In the genomic region with DNA sequence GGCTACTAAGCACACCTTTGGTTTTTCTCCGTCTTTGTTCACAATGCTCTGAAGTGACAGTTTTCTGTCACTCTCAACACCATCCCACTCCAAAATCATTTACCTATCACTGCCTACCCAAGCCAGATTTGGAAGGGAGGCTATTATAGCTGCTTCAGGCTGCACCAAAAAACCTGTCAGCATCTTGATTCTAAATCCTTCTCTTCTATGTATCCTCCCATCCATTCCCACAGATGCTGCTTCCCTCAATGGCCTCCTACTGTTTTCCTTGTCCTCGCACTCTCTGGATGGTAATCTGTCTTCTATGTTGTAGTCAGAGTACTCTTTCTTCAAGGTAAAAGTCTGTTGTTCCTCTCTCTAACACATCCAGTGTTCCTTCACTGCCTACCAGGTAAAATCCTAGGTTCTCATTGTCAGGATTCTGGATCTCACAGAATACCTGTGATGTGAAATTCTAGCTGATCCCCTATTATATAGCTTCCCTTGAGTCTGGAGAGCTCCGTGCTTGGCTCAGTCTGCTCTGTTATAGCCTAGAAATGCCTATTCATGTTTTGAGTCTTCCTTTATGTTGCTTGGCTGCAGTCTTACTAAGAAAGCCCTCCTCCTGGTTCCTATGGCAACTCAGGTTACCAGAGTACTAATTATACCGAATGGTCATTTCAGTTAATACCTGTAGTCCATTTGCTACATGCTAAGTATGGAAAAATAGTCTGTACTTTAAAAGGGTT, we compare ENCODE assay signal across 26 mouse cellular contexts.
A peak's percentile ranks its signal among the peaks of the same experiment; 100 is the strongest.
DNase-seq lines count a peak whose midpoint lies in the region; ATAC-seq lines count a peak whose summit lies in the region.
"Had no signal": no experiment of that assay in that cellular context is flagged by ENCODE, and none has a peak within 500 bp of the region (broad histone marks: within the 10 kb centered on the region; RNA-seq: fewer than 3 reads in every experiment).

No protein-coding gene starts in this region.

- no peaks in the 10 kb centered on the region for H3K9me3 ChIP-seq in forebrain, embryonic 11.5 days (ENCODE audit: control insufficient read depth, low read length)
- no peaks in the 10 kb centered on the region for H3K9me3 ChIP-seq in forebrain, embryonic 13.5 days (replicated peaks)
- H3K9me3 ChIP-seq in midbrain, embryonic 11.5 days (ENCODE audit: control insufficient read depth, low read length) = no peaks in the 10 kb centered on the region
- no peaks in the 10 kb centered on the region for H3K9me3 ChIP-seq in midbrain, embryonic 10.5 days (replicated peaks)
- no peaks in the 10 kb centered on the region for H3K9me3 ChIP-seq in midbrain, embryonic 14.5 days (ENCODE audit: control insufficient read depth, low read length)
- H3K9me3 ChIP-seq: embryonic facial prominence, embryonic 13.5 days; hindbrain, embryonic 10.5 days; kidney, embryonic 15.5 days; liver, embryonic 12.5 days; neural tube, embryonic 13.5 days had no signal

- 31% methylated on average over 4 of the region's 4 CpGs for WGBS in forebrain, embryonic 11.5 days
- WGBS in forebrain, embryonic 13.5 days = 23% methylated on average over 4 of the region's 4 CpGs
- WGBS in midbrain, embryonic 11.5 days = 41% methylated on average over 4 of the region's 4 CpGs
- 51% methylated on average over 4 of the region's 4 CpGs for WGBS in midbrain, embryonic 10.5 days
- 23% methylated on average over 4 of the region's 4 CpGs for WGBS in midbrain, embryonic 14.5 days

- no peaks in the 10 kb centered on the region for H3K36me3 ChIP-seq in forebrain, embryonic 11.5 days (ENCODE audit: control insufficient read depth, insufficient read depth, low read length)
- no peaks in the 10 kb centered on the region for H3K36me3 ChIP-seq in forebrain, embryonic 13.5 days (ENCODE audit: poor library complexity, severe bottlenecking)
- H3K36me3 ChIP-seq in midbrain, embryonic 11.5 days (ENCODE audit: control insufficient read depth, insufficient read depth, low read length) = no peaks in the 10 kb centered on the region
- H3K36me3 ChIP-seq in midbrain, embryonic 10.5 days = no peaks in the 10 kb centered on the region
- no peaks in the 10 kb centered on the region for H3K36me3 ChIP-seq in midbrain, embryonic 14.5 days (ENCODE audit: control insufficient read depth, insufficient read depth, low read length)
- H3K36me3 ChIP-seq: embryonic facial prominence, embryonic 13.5 days; G1E; hindbrain, embryonic 10.5 days; kidney, embryonic 15.5 days; liver, embryonic 12.5 days; neural tube, embryonic 13.5 days had no signal

- H3K9ac ChIP-seq in forebrain, embryonic 11.5 days (ENCODE audit: low read length) = no peak overlapping the region
- no peak overlapping the region for H3K9ac ChIP-seq in forebrain, embryonic 13.5 days
- H3K9ac ChIP-seq in midbrain, embryonic 11.5 days (ENCODE audit: low read length) = no peak overlapping the region
- H3K9ac ChIP-seq in midbrain, embryonic 14.5 days (replicated peaks; ENCODE audit: low read length) = no peak overlapping the region
- H3K9ac ChIP-seq: embryonic facial prominence, embryonic 13.5 days; kidney, embryonic 15.5 days; liver, embryonic 12.5 days; liver, postnatal 0 days; neural tube, embryonic 13.5 days had no signal

- DNase-seq in forebrain, embryonic 11.5 days (ENCODE audit: low spot score) = no peak
- DNase-seq in midbrain, embryonic 11.5 days (ENCODE audit: low spot score, missing footprints) = no peak
- no peak for DNase-seq in midbrain, embryonic 10.5 days (ENCODE audit: low spot score)
- peak; percentile 45 for DNase-seq in midbrain, embryonic 14.5 days
- DNase-seq in heart, adult 9 months (ENCODE audit: low spot score in 2 of 2) = no peak
- no peak for DNase-seq in gastrocnemius, postnatal 10 days
- DNase-seq: adrenal gland, adult 8-10 months; cerebellum, adult 11 months; cerebellum, adult 9-10 months; gastrocnemius, adult 2 months; heart, adult 2 months; heart, postnatal 14 days; kidney, adult 11 months; kidney, postnatal 25 days; left cerebral cortex, postnatal 4 days; liver, postnatal 0 days; lung, postnatal 36 days; thymus, adult 2 months; thymus, postnatal 36 days had no signal

- H3K4me3 ChIP-seq in forebrain, embryonic 11.5 days (ENCODE audit: low read depth, low read length) = no peak overlapping the region
- H3K4me3 ChIP-seq in forebrain, embryonic 13.5 days = no peak overlapping the region
- no peak overlapping the region for H3K4me3 ChIP-seq in midbrain, embryonic 11.5 days (ENCODE audit: low read depth, low read length)
- H3K4me3 ChIP-seq in midbrain, embryonic 10.5 days = no peak overlapping the region
- H3K4me3 ChIP-seq in midbrain, embryonic 14.5 days (replicated peaks; ENCODE audit: low read depth, low read length) = no peak overlapping the region
- H3K4me3 ChIP-seq: embryonic facial prominence, embryonic 13.5 days; gastrocnemius, adult 2 months; heart, adult 2 months; hindbrain, embryonic 10.5 days; kidney, embryonic 15.5 days; liver, embryonic 12.5 days; neural tube, embryonic 13.5 days had no signal

- H3K27me3 ChIP-seq in forebrain, embryonic 11.5 days (ENCODE audit: control insufficient read depth, insufficient read depth, low read length) = no peaks in the 10 kb centered on the region
- H3K27me3 ChIP-seq in forebrain, embryonic 13.5 days = no peaks in the 10 kb centered on the region
- no peaks in the 10 kb centered on the region for H3K27me3 ChIP-seq in midbrain, embryonic 11.5 days (ENCODE audit: control insufficient read depth, insufficient read depth, low read length)
- no peaks in the 10 kb centered on the region for H3K27me3 ChIP-seq in midbrain, embryonic 10.5 days (ENCODE audit: low read depth, poor library complexity, severe bottlenecking)
- no peaks in the 10 kb centered on the region for H3K27me3 ChIP-seq in midbrain, embryonic 14.5 days (ENCODE audit: control insufficient read depth, insufficient read depth, low read length)
- H3K27me3 ChIP-seq: embryonic facial prominence, embryonic 13.5 days; kidney, embryonic 15.5 days; liver, embryonic 12.5 days had no signal

- no peak overlapping the region; the same call in 1 of the 2 replicates for H3K27ac ChIP-seq in forebrain, embryonic 11.5 days (ENCODE audit: low read depth, low read length)
- no peak overlapping the region for H3K27ac ChIP-seq in forebrain, embryonic 13.5 days
- H3K27ac ChIP-seq in midbrain, embryonic 11.5 days (ENCODE audit: low read depth, low read length) = no peak overlapping the region
- no peak overlapping the region for H3K27ac ChIP-seq in midbrain, embryonic 10.5 days (replicated peaks)
- H3K27ac ChIP-seq in midbrain, embryonic 14.5 days (replicated peaks; ENCODE audit: low read depth, low read length) = no peak overlapping the region
- H3K27ac ChIP-seq: embryonic facial prominence, embryonic 13.5 days; gastrocnemius, adult 2 months; heart, adult 2 months; hindbrain, embryonic 10.5 days; kidney, embryonic 15.5 days; liver, embryonic 12.5 days; neural tube, embryonic 13.5 days had no signal

- peak; percentile 82 for ATAC-seq in forebrain, embryonic 11.5 days (replicated peaks; ENCODE audit: low FRiP score)
- no peak; the same call in 1 of the 2 replicates for ATAC-seq in forebrain, embryonic 13.5 days
- peak; percentile 44; the same call in 1 of the 2 replicates for ATAC-seq in midbrain, embryonic 11.5 days (ENCODE audit: low FRiP score)
- no peak for ATAC-seq in midbrain, embryonic 14.5 days (ENCODE audit: low FRiP score, low TSS enrichment)
- ATAC-seq: liver, embryonic 12.5 days; liver, postnatal 0 days had no signal

- no peak overlapping the region for H3K4me2 ChIP-seq in forebrain, embryonic 11.5 days (ENCODE audit: low read depth, low read length, severe bottlenecking)
- no peak overlapping the region for H3K4me2 ChIP-seq in forebrain, embryonic 13.5 days
- H3K4me2 ChIP-seq in midbrain, embryonic 11.5 days = no peak overlapping the region
- no peak overlapping the region for H3K4me2 ChIP-seq in midbrain, embryonic 14.5 days (ENCODE audit: low read length)
- H3K4me2 ChIP-seq: embryonic facial prominence, embryonic 13.5 days; kidney, embryonic 15.5 days; liver, embryonic 12.5 days; neural tube, embryonic 13.5 days had no signal

- H3K4me1 ChIP-seq in forebrain, embryonic 11.5 days (replicated peaks; ENCODE audit: control insufficient read depth, insufficient read depth, low read length) = no peaks in the 10 kb centered on the region; the same call in 1 of the 2 replicates
- peaks cover 18% of the 10 kb centered on the region for H3K4me1 ChIP-seq in forebrain, embryonic 13.5 days
- no peaks in the 10 kb centered on the region for H3K4me1 ChIP-seq in midbrain, embryonic 11.5 days (ENCODE audit: control insufficient read depth, insufficient read depth, low read length)
- H3K4me1 ChIP-seq in midbrain, embryonic 10.5 days = peaks cover 23% of the 10 kb centered on the region
- H3K4me1 ChIP-seq in midbrain, embryonic 14.5 days (ENCODE audit: control insufficient read depth, insufficient read depth, low read length) = peaks cover 20% of the 10 kb centered on the region
- H3K4me1 ChIP-seq: embryonic facial prominence, embryonic 13.5 days; kidney, embryonic 15.5 days; liver, embryonic 12.5 days had no signal

Comparison
In these comparisons a context has a peak if more than half of its experiments do, and no peak if none do; other contexts are left out.
1. ATAC-seq: peak in forebrain, embryonic 11.5 days (single experiment) and midbrain, embryonic 11.5 days (single experiment); none in forebrain, embryonic 13.5 days (single experiment) and midbrain, embryonic 14.5 days (single experiment).